8 mouse cellular contexts compared by ENCODE assay signal in the genomic region with DNA sequence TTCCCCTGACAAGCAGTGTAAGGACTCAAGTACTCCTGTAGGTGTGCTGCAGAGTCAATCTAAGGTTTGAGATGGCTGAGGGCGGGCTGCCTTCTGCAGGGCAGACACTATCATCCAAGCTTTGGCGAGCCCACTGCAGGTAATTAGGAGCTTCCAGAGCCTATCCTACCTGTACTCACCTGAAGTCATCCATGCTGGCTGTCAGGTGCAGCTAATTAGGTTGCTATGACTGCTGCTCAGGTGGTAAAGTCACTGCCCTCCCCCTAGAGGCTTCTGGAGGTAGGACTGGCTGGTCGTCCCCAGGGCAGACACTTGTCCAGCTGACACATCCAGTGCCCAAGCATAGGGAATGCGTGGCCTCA. TPM values are rescaled to one million over a fixed set of nuclear protein-coding genes. Genes with fewer than 3 reads are reported as not detected.
A peak's percentile ranks its signal among the peaks of the same experiment; 100 is the strongest.
DNase-seq lines count a peak whose midpoint lies in the region; ATAC-seq and TF ChIP-seq lines count a peak whose summit lies in the region.

No protein-coding gene starts in this region.

- H3K4me2 ChIP-seq in hindbrain, embryonic 13.5 days: no peak overlapping the region
- no peak overlapping the region for H3K4me2 ChIP-seq in limb, embryonic 15.5 days
- H3K4me2 ChIP-seq in midbrain, postnatal 0 days (ENCODE audit: low read depth, low read length, poor library complexity, severe bottlenecking): no peak overlapping the region

- no peak overlapping the region for H3K9ac ChIP-seq in hindbrain, embryonic 13.5 days
- H3K9ac ChIP-seq in limb, embryonic 15.5 days: no peak overlapping the region
- no peak overlapping the region for H3K9ac ChIP-seq in midbrain, postnatal 0 days (replicated peaks; ENCODE audit: low read length, poor library complexity, severe bottlenecking)

- TF ChIP-seq CTCF in cerebellum, adult 2 months (IDR thresholded peaks at IDR 0.05; ENCODE audit: borderline replicate concordance, insufficient read depth, low read depth, low read length): peak; percentile 44
- TF ChIP-seq CTCF in midbrain, postnatal 0 days (IDR thresholded peaks at IDR 0.05): peak; percentile 65

- peak; percentile 33 to 40 for DNase-seq in cerebellum, adult 2 months
- DNase-seq in cerebellum, adult 8-10 months: no peak
- DNase-seq in ES-CJ7 (ENCODE audit: low read depth, low spot score): peak; percentile 62
- peak; percentile 58 for DNase-seq in embryo, embryonic 10.5 days (ENCODE audit: low spot score)
- DNase-seq in midbrain, postnatal 0 days (ENCODE audit: low spot score): peak; percentile 66
- no peak for DNase-seq in urinary bladder, postnatal 4 days (ENCODE audit: low spot score in 2 of 2)

- no peak for TF ChIP-seq POLR2A in cerebellum, adult 2 months (IDR thresholded peaks at IDR 0.05; ENCODE audit: borderline replicate concordance, insufficient read depth, low read length)

- WGBS in cerebellum, adult 2 months: 45% methylated on average over 4 of the region's 4 CpGs
- 50% methylated on average over 4 of the region's 4 CpGs for WGBS in hindbrain, embryonic 13.5 days
- WGBS in limb, embryonic 15.5 days: 50% methylated on average over 4 of the region's 4 CpGs
- WGBS in midbrain, postnatal 0 days: 50% methylated on average over 4 of the region's 4 CpGs

- no peak overlapping the region for H3K27ac ChIP-seq in cerebellum, adult 2 months (ENCODE audit: insufficient read depth, low read length)
- H3K27ac ChIP-seq in hindbrain, embryonic 13.5 days: peak overlapping the region; percentile 64
- H3K27ac ChIP-seq in limb, embryonic 15.5 days: no peak overlapping the region
- peak overlapping the region; percentile 80 for H3K27ac ChIP-seq in midbrain, postnatal 0 days (ENCODE audit: low read depth, low read length)

- H3K27me3 ChIP-seq in cerebellum, adult 2 months (ENCODE audit: control insufficient read depth, insufficient read depth, low read length): no peaks in the 10 kb centered on the region
- 0 out of 2 replicates have a peak, but pooled peaks cover 6% of the 10 kb centered on the region for H3K27me3 ChIP-seq in hindbrain, embryonic 13.5 days
- H3K27me3 ChIP-seq in limb, embryonic 15.5 days: no peaks in the 10 kb centered on the region
- H3K27me3 ChIP-seq in midbrain, postnatal 0 days (ENCODE audit: insufficient read depth, low read length): no peaks in the 10 kb centered on the region

- H3K9me3 ChIP-seq in hindbrain, embryonic 13.5 days: no peaks in the 10 kb centered on the region
- H3K9me3 ChIP-seq in limb, embryonic 15.5 days: no peaks in the 10 kb centered on the region
- no peaks in the 10 kb centered on the region for H3K9me3 ChIP-seq in midbrain, postnatal 0 days (ENCODE audit: low read length)

- peaks cover 58% of the 10 kb centered on the region for H3K36me3 ChIP-seq in hindbrain, embryonic 13.5 days
- H3K36me3 ChIP-seq in limb, embryonic 15.5 days: peaks cover 57% of the 10 kb centered on the region
- H3K36me3 ChIP-seq in midbrain, postnatal 0 days (ENCODE audit: insufficient read depth, low read length): peaks cover 45% of the 10 kb centered on the region

- peaks cover 15% of the 10 kb centered on the region for H3K4me1 ChIP-seq in cerebellum, adult 2 months (ENCODE audit: control insufficient read depth, insufficient read depth, low read length)
- peaks cover 41% of the 10 kb centered on the region for H3K4me1 ChIP-seq in hindbrain, embryonic 13.5 days (replicated peaks)
- H3K4me1 ChIP-seq in limb, embryonic 15.5 days: peaks cover 40% of the 10 kb centered on the region
- peaks cover 22% of the 10 kb centered on the region for H3K4me1 ChIP-seq in midbrain, postnatal 0 days (ENCODE audit: insufficient read depth, low read length)

- ATAC-seq in hindbrain, embryonic 13.5 days (ENCODE audit: low FRiP score): peak; percentile 26
- peak; percentile 18; the same call in 1 of the 2 replicates for ATAC-seq in limb, embryonic 15.5 days (ENCODE audit: insufficient number of reproducible peaks, low FRiP score, low TSS enrichment, low read depth)
- ATAC-seq in midbrain, postnatal 0 days (ENCODE audit: low FRiP score): peak; percentile 35; the same call in 1 of the 2 replicates

- H3K4me3 ChIP-seq in cerebellum, adult 2 months (replicated peaks; ENCODE audit: insufficient read depth, low read depth, low read length): no peak overlapping the region
- H3K4me3 ChIP-seq in hindbrain, embryonic 13.5 days: no peak overlapping the region
- no peak overlapping the region for H3K4me3 ChIP-seq in limb, embryonic 15.5 days
- H3K4me3 ChIP-seq in midbrain, postnatal 0 days (ENCODE audit: low read depth, low read length): no peak overlapping the region

RNA-seq across cellular contexts. Expression of gene Sema3f, which starts 28.5 kb away (rescaled TPM):
- polyA plus RNA-seq in cerebellum, adult 2 months (2012; rRNA removed): 30.4 and 31.8 TPM in 2 replicates
- 16.4 and 17.0 TPM in 2 replicates for polyA plus RNA-seq in hindbrain, embryonic 13.5 days (2015; fragmentation: Nextera tagmentation; extraction: Ambion mirVana)
- 26.6 and 38.2 TPM in 2 replicates for polyA plus RNA-seq in limb, embryonic 15.5 days (2015; fragmentation: Nextera tagmentation; extraction: Ambion mirVana)
- total RNA-seq in midbrain, postnatal 0 days (2014; rRNA removed): 115 and 120 TPM in 2 replicates
- 13.5 and 14.1 TPM in 2 replicates for polyA plus RNA-seq in midbrain, postnatal 0 days (2015; fragmentation: Nextera tagmentation; extraction: Ambion mirVana)

RNA-seq across cellular contexts. Expression of gene Rbm5, which starts 32.0 kb away (rescaled TPM):
- 126 and 129 TPM in 2 replicates for polyA plus RNA-seq in cerebellum, adult 2 months (2012; rRNA removed)
- polyA plus RNA-seq in hindbrain, embryonic 13.5 days (2015; fragmentation: Nextera tagmentation; extraction: Ambion mirVana): 277 and 286 TPM in 2 replicates
- polyA plus RNA-seq in limb, embryonic 15.5 days (2015; fragmentation: Nextera tagmentation; extraction: Ambion mirVana): 193 and 212 TPM in 2 replicates
- 142 and 145 TPM in 2 replicates for total RNA-seq in midbrain, postnatal 0 days (2014; rRNA removed)
- polyA plus RNA-seq in midbrain, postnatal 0 days (2015; fragmentation: Nextera tagmentation; extraction: Ambion mirVana): 159 and 160 TPM in 2 replicates

RNA-seq across cellular contexts. Expression of gene Gnat1, which starts 59.3 kb away (rescaled TPM):
- 0.15 and 0.36 TPM in 2 replicates for polyA plus RNA-seq in cerebellum, adult 2 months (2012; rRNA removed)
- polyA plus RNA-seq in hindbrain, embryonic 13.5 days (2015; fragmentation: Nextera tagmentation; extraction: Ambion mirVana): 1.8 TPM in 2 replicates
- 2.8 TPM in 2 replicates for polyA plus RNA-seq in limb, embryonic 15.5 days (2015; fragmentation: Nextera tagmentation; extraction: Ambion mirVana)
- total RNA-seq in midbrain, postnatal 0 days (2014; rRNA removed): 0.52 and 0.55 TPM in 2 replicates
- polyA plus RNA-seq in midbrain, postnatal 0 days (2015; fragmentation: Nextera tagmentation; extraction: Ambion mirVana): 2.3 and 2.6 TPM in 2 replicates

Comparison
In these comparisons a context has a peak if more than half of its experiments do, and no peak if none do; other contexts are left out.
1. DNase-seq: peak in cerebellum, adult 2 months (2 of 2), ES-CJ7 (single experiment), embryo, embryonic 10.5 days (single experiment) and midbrain, postnatal 0 days (single experiment); none in cerebellum, adult 8-10 months (single experiment) and urinary bladder, postnatal 4 days (0 of 2).
2. H3K27ac ChIP-seq: peak in hindbrain, embryonic 13.5 days (single experiment) and midbrain, postnatal 0 days (single experiment); none in cerebellum, adult 2 months (single experiment) and limb, embryonic 15.5 days (single experiment).
3. Peak in every context shown above with its lines, with median percentiles within 50 percentile points of each other: ATAC-seq.